Mouse (Mus musculus): ENCODE measurements around the gene Slc24a5.

- TF ChIP-seq CTCF (IDR thresholded peaks at IDR 0.05; ENCODE audit: low read depth): no peak
- no peak for TF ChIP-seq EP300 (IDR thresholded peaks at IDR 0.05; ENCODE audit: low read depth)
Measured at GRCm38 (mm10) chr2:125136846-125137245, 68.9 kb downstream of the Slc24a5 start.
